Mouse (Mus musculus): ENCODE data around the gene Cdh1.

Cdh1 gene

DNA sequence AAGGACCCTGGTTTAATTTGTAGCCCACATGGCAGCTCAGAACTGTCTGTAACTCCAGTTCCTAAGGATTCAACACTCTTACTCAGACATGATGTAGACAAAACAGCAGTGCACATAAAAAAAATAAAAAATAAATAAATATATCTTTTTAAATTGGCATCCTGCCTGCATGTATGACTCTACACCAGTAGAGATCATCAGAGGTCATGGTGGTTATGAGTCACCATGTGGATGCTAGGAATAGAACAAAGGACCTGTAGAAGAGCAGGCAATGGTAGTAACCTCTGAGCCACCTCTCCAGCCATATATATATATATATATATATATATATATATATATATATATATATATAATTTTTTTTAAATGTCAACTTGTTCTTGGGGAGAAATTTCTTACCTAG is 52.9 kb downstream of the Cdh1 start:
- no peak for DNase-seq (ENCODE audit: low spot score in 2 of 2)

DNA sequence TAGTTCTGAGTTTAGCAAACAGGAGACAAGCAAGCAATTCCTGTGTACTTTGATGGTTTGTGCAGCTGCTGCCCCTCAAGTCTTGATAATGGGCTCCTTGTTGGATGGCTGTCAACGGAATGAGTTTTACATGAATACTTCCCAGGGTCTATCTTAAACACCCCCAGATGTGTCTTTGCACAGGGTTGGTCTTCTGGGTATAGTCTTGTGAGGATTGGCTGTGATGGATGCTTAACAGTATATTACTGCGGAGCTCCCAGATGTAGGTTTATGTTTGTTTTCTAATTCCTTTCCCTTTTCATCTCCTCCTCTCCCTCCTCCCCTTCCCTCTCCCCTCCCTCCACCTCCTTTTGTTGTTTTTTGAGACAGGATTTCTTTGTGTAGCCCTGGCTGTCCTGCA is 69.6 kb downstream of the Cdh1 start:
- no peak for DNase-seq (ENCODE audit: low spot score in 2 of 2)

DNA sequence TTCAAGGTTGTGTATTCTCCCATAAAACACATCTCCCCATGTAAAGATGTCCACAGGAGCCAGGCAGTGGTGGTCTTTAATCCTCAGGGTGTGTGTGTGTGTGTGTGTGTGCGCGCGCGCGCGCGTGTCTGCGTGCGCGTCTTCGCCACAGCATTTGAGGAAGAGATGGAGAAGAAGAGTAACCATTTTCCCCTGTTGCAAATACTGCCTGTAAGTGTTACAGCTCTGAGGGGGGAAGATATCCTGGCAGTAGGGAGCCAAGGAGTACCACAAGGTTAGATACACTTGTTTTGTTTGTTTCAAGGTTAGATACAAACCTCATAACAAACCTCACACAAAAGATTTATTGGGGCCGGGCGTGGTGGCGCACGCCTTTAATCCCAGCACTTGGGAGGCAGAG is 71.2 kb downstream of the Cdh1 start:
- DNase-seq (ENCODE audit: low spot score in 2 of 2): no peak

DNA sequence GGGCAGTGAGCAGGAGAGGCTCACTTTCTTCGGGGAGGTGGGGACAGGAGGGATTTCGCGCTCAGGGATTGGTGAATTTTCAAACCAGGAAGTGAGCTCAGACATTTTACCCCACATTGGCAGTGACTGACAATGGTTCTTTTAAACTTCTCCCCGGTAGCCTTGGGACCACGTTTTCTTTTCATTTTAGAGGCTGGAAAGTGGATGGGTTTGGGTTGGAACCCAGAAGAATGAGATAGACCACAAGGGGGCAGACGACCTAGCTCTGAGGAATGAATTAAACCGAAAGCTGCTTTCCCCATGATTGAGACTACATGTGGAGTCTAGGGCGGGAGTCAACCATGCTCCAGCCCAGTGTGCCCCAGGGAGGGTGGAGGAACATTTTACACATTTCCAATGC is 71.7 kb downstream of the Cdh1 start:
- DNase-seq (ENCODE audit: low spot score in 2 of 2): no peak

DNA sequence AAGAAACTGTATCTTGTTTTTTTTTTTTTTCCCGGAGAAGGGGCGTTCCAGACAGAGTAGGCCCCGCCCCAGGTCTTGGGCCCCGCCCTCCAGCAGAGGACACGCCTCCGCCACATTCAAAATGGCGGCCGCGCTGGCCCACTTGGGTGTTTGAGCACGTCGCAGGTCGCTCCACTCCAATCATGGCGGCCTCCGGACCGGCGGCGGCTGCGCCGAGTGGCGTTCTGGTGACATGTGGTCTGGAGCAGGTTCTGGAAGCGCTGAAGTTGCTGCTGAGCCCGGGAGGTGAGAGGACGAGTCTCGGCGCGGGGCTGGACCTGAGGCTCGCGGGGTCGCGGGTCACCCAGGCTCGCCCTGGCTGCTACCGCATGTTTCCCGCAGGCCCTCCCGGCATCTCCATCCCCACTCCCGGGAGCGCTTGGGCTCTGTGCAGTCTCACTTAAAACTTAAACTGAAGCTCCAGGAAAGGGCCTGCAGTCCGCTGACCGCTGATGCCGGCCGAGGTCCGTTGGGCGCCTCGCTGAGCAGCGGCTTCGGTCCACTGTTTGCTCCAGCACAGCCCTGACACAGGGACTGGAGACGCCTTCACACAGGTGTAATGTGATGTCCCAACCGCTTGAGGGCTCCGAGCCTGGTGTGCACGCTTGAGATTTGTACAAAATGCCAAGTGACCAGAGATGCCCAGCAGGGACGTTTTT is 80.0 kb downstream of the Cdh1 start, which contains the start of gene Tango6:
Gene Tango6, plus strand, starts transcription at position 98 of the 698 bp plus-strand sequence.
- peak; percentile 85 to 87 for DNase-seq (ENCODE audit: low spot score in 2 of 2)

DNA sequence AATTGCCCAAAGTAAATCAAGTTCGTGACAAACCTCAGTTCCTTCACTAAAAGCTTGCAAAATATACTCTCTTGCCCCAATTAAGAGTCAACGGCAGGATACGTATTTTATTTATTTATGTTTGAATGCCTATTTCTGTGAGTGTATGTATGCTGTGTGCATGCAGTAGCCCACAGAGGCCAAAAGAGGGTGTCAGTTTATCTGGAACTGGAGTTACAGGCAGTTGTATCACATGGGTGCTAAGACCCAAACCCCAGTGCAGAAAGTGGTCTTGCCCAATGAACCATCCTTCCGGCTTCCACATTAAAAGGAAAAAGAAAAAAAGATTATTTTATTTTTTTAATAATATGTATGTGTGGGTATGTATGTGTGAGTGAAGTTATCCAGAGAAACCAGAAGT is 81.2 kb downstream of the Cdh1 start:
- DNase-seq (ENCODE audit: low spot score in 2 of 2): no peak

DNA sequence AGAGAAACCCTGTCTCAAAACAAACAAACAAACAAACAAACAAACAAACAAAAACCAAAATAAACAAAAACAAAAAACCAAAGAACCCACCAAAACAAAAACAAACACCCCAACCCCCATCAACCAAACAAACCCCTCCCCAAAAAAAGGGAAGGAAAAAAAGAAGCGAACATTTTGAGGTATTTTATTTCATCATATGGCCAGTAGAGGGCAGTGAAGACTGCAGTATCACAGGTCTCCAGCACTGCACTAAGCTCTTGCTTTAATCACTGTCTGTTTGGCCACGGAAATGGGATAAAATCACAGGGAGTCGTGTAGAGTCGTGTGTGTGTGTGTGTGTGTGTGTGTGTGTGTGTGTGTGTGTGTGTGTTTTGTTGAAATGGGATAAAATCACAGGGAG is 84.3 kb downstream of the Cdh1 start:
- no peak for DNase-seq (ENCODE audit: low spot score in 2 of 2)

DNA sequence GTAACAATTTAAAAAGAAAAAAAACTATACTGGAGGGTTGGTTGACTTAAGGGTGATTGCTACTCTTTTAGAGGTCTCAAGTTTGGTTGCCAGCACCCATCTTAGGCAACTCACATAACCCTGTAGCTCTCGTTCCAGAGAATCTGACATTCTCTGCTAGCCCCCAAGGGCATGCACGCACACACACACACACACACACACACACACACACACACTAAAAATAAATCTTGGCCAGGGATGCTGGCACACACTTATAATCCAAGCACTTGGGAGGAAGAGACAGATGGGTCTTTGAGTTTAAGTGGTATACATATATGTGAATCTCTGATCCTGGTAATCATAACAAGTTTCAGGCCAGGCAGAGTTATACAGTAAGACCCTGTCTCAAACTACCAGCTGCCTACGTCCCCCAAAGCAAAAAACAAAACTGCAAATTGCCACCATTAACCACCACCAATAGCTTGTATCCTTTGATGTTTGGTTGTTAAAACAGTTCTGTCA is 94.6 kb downstream of the Cdh1 start:
- DNase-seq (ENCODE audit: low spot score in 2 of 2): no peak

DNA sequence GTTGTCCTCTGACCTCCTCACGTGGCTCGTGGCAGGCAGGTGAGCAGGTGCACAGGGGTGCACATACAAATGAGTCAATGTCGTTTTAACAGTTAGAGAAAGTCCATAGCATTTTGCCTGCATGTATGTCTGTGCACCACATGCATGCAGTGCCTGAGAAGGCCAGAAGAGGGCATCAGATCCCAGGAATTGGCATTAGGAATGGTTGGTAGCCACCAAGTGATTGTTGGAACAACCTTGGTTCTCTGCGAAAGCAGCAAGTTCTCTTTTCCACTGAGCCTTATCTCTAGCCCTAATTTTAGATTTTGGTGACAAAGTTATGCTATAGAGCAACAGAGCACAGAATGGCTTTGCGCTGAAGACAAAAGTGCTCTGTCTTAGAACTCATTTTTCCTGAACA is 96.4 kb downstream of the Cdh1 start:
- peak; percentile 36 to 47 for DNase-seq (ENCODE audit: low spot score in 2 of 2)

DNA sequence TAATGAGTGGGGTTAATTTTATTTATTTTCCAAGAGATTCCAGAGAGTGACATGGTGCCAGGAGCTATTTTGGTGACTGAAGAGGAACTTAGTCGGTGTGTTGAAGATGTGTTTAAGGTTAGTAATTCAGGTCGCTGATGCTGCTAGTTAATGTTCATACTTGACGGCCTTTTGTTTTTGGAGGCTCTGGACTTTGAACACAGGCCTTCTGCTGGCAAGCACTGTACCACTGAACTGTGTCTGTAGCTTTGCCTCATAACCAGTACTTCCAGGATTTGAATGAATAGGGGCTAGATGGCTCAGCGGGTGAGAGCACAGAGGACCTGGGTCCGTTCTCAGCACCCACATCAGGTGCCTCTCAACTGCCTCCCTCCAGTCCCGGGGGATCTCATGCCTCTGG is 97.0 kb downstream of the Cdh1 start:
- no peak for DNase-seq (ENCODE audit: low spot score in 2 of 2)

DNA sequence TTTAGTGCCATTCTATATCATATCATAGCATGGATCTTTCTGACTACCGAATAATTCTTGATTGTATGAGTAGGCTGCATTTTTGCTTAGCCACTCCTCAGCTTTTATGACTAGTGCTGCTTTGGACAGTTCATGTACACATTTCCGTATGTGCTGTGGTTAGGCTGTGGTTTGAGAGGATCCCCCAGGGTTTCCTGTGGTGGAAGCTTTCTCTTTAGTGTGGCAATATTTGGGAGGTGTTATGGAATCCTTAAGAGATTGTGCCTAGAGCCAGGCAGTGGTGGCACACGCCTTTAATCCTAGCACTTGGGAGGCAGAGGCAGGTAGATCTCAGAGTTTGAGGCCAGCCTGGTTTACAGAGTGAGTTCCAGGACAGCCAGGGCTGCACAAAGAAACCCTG is 98.2 kb downstream of the Cdh1 start:
- DNase-seq (ENCODE audit: low spot score in 2 of 2): no peak

DNA sequence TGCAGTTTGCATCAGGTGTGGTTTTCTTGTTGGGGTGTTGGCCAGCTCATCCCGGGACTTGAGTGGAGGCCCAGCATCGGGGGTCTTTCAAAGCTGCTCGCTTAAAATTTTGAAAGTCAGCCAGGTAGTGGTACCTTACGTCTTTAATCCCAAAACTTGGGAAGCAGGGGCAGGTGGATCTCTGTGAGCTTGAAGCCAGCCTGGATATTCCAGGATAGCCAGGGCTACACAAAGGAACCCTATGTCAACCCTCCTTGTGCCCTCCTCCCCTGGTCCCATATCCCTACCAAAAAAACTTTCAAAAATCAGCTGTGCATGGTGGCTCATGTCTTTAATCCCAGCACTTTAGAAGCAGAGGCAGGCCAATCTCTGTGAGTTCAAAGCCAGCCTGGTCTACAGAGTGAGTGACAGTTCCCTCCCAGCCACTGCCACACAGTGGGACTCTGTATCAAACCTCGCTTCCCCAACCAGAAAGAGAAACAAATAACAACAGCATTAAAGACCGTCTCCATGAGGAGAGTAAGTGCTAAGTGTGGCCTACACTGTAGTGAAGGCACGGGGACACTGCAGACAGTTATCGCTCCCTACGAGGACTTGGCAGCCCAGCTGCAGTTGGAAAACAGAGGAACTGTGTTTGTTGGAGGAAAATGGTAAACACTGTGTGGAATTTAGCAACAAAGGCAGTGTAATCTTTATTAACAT is 101.2 kb downstream of the Cdh1 start:
- no peak for DNase-seq (ENCODE audit: low spot score in 2 of 2)

DNA sequence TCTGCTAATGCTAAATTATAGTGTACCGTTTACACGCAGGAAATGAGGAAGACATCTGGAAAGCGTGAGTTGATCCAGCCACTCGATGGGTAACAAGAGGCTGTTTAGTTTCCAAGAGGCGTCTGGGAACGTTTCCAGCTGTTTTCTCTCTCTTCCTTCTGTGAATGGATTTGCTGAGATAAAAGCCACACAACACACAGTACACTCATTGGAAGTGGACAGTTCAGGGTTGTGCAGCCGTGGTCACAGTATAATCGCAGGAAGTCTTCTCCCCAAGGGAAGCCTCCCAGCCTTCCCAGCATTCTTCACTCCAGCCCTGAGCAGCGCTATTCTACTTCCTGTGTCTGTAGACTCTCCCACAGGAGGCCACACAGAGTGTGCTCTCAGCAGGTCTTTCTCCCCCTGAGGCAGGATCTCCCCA is 101.8 kb downstream of the Cdh1 start:
- DNase-seq (ENCODE audit: low spot score in 2 of 2): peak in 1 of 2 experiments; percentile 14

DNA sequence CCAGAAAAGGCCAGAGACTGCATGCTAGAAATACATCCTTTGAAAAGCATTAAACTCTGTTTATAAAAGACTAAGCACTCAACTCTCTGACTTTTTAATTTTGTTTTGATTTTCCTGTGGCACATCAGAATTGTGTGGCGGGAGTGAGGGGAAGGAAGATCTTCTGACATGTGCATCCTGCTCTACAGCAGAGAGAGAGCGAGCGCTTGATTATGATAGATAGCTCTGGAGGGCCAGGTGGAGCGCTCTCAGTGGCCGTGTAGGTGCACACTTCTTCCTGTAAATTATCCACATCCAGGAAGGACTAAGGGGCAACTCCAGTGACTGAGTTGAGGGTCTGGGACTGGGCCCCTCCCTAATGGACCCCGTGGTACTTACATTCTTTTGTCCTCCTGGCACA is 103.0 kb downstream of the Cdh1 start:
- no peak for DNase-seq (ENCODE audit: low spot score in 2 of 2)

DNA sequence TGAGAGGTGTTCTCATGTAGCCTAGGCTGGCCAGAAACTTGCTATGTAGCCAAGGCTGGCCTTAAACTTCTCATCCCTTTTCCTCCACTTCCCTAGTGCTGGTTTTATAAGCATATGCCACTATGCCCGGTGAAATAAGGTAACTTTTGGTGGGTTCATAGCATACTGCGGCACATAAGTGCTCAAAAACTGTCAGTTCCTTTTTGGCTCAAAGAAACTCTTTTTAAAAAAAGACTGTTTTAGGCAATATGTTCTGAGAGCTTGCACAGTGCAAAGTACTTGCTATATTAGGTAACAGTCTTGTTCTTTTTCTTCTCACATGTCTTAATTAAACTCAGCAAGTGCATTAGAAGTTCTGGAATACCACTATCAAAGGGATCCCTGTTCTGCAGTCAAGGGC is 106.9 kb downstream of the Cdh1 start:
- no peak for DNase-seq (ENCODE audit: low spot score in 2 of 2)

DNA sequence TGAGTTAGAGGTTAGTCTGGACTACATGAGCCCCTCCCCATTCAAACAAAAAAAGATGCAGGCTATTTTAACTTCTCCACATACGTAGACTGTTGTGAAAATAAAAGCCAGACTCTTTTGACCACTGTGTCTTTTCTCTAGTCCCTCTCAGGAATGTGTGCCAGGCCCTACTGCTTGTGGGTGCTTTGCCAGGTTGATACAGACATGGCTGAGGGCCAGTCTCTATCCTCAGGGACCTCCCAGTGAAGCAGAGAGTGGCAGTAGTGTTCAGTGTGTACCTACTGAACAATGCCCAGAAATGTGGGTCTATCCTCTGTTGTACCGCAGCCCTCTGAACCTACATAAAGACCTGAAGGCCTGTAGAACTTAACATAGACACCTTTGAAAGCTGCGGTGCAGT is 109.3 kb downstream of the Cdh1 start:
- no peak for DNase-seq (ENCODE audit: low spot score in 2 of 2)

DNA sequence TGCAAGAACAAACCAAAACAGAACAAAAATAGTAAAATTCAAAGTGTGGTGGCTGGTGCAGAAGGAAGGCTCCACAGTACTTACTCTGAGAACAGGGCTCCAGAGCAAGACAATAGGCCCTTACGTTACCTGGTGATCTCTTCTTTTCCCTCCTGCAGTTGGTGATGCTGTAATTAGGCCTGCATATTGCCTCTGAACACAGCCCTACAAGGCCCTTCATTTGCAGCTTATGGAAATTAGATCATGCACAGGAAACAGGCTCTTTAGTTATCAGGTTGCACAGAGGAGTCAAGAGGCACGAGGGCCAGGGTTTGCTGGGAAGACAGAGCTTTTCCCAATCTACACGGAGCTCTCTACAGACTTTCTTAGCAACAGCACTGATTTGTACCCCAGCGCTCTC is 111.1 kb downstream of the Cdh1 start:
- DNase-seq (ENCODE audit: low spot score in 2 of 2): no peak

DNA sequence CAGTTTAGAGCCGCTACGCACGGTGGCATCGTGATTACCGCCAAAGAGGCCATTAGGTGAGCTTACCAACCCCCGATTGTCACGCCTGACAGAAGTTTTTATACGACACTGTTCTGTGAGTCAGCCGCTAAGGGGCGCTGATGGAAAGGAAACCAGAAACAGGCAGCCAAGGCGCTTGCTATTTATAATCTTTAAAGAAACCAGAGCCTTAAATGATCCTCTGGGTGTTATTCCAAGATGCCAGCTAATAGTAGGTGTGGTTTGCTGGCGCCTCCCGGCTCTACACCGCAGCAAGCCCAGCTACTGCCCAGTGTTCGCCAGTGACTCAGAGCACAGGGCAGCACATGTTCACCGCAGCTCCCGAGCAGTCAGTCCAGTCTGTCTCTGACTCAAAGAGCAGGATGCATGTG is 114.9 kb downstream of the Cdh1 start:
- peak; percentile 60 to 65 for DNase-seq (ENCODE audit: low spot score in 2 of 2)
